Mouse (Mus musculus) heart, postnatal 10 days (tissue): Measurements from ENCODE around the gene Muc1. TPM values are rescaled to one million over a fixed set of nuclear protein-coding genes. Genes with fewer than 3 reads are reported as not detected.

ENCODE experiments used
- microRNA-seq, 2 experiments: library from miRNA; unstranded; fragments of <30 nt; microRNA quantifications; one replicate each; pipeline ENCODE4 v1.2.0; 2022
- total RNA-seq, 2 experiments: library from RNA; stranded (reverse); gene quantifications; 2 replicates each; pipeline ENCODE4 v1.2.3; 2021

Gene Muc1
- total RNA-seq, 2 experiments from 2014 or later: 0.20 to 0.34 TPM

Small RNA genes lying within 50 kb of the gene (microRNA-seq; reads per million reads assigned to microRNA genes)
- 5.9 to 17.7 reads per million in 2 experiments for gene Mir92b

Other genes with a start within 250 kb of the Muc1 start
- 10 to 100 TPM; 12.6 to 15.0 TPM for gene Rusc1, start 135.7 kb upstream of the Muc1 start, total RNA-seq
- gene Gm43738, start 128.0 kb upstream of the Muc1 start, total RNA-seq: not detected
- gene Fdps, start 127.1 kb upstream of the Muc1 start, total RNA-seq: 10 to 100 TPM; 26.2 to 28.3 TPM
- gene Pklr, start 92.9 kb upstream of the Muc1 start, total RNA-seq: not detected
- under 1 TPM; 0.19 to 0.60 TPM for gene Hcn3, start 68.9 kb upstream of the Muc1 start, total RNA-seq
- gene Clk2, start 64.3 kb upstream of the Muc1 start, total RNA-seq: 10 to 100 TPM; 26.6 to 26.7 TPM
- gene Scamp3, start 51.6 kb upstream of the Muc1 start, total RNA-seq: 10 to 100 TPM; 49.4 to 49.6 TPM
- gene Fam189b, start 45.9 kb upstream of the Muc1 start, total RNA-seq: 1 to 10 TPM; 7.9 to 8.3 TPM
- gene Gba, start 26.1 kb upstream of the Muc1 start, total RNA-seq: 10 to 100 TPM; 24.2 to 24.7 TPM
- 10 to 100 TPM; 20.4 to 21.8 TPM for gene Thbs3, start 13.9 kb upstream of the Muc1 start, total RNA-seq
- gene Mtx1, start 2.0 kb upstream of the Muc1 start, total RNA-seq: 10 to 100 TPM; 73.7 to 77.2 TPM
- gene Krtcap2, start 16.9 kb downstream of the Muc1 start, total RNA-seq: 10 to 100 TPM; 84.4 to 88.0 TPM
- gene Trim46, start 17.3 kb downstream of the Muc1 start, total RNA-seq: 1 to 10 TPM in 1 of 2 experiments, under 1 TPM in 1; 0.77 to 1.1 TPM
- gene Dpm3, start 30.3 kb downstream of the Muc1 start, total RNA-seq: 10 to 100 TPM; 60.2 to 64.2 TPM
- gene Slc50a1, start 41.5 kb downstream of the Muc1 start, total RNA-seq: 10 to 100 TPM; 29.3 to 31.3 TPM
- gene Efna1, start 52.1 kb downstream of the Muc1 start, total RNA-seq: 10 to 100 TPM; 48.8 to 57.5 TPM
- under 1 TPM in 1 of 2 experiments, not detected in 1; 0.17 TPM for gene Efna3, start 93.9 kb downstream of the Muc1 start, total RNA-seq
- 1 to 10 TPM; 1.9 to 2.2 TPM for gene Efna4, start 109.0 kb downstream of the Muc1 start, total RNA-seq
- 100 to 1,000 TPM; 101 to 118 TPM for gene Adam15, start 120.9 kb downstream of the Muc1 start, total RNA-seq
- under 1 TPM in 1 of 2 experiments, not detected in 1; 0.26 TPM for gene Dcst2, start 132.9 kb downstream of the Muc1 start, total RNA-seq
- under 1 TPM; 0.43 to 0.57 TPM for gene Dcst1, start 136.2 kb downstream of the Muc1 start, total RNA-seq
- gene Zbtb7b, start 165.7 kb downstream of the Muc1 start, total RNA-seq: 10 to 100 TPM; 20.2 to 25.6 TPM
- gene Lenep, start 173.7 kb downstream of the Muc1 start, total RNA-seq: under 1 TPM in 1 of 2 experiments, not detected in 1; 0.64 TPM
- 10 to 100 TPM; 44.4 TPM for gene Flad1, start 182.8 kb downstream of the Muc1 start, total RNA-seq
- gene Cks1b, start 189.3 kb downstream of the Muc1 start, total RNA-seq: 10 to 100 TPM; 26.6 to 26.9 TPM
- gene Shc1, start 189.4 kb downstream of the Muc1 start, total RNA-seq: 10 to 100 TPM; 59.1 to 62.1 TPM
- gene Pygo2, start 201.2 kb downstream of the Muc1 start, total RNA-seq: 10 to 100 TPM; 16.8 to 22.3 TPM
- 10 to 100 TPM; 66.5 to 66.8 TPM for gene Pbxip1, start 207.6 kb downstream of the Muc1 start, total RNA-seq
- 10 to 100 TPM in 1 of 2 experiments, 1 to 10 TPM in 1; 8.9 to 12.1 TPM for gene Pmvk, start 225.5 kb downstream of the Muc1 start, total RNA-seq